Mouse (Mus musculus): ENCODE measurements around the gene Slc9b1. TPM values are rescaled to one million over a fixed set of nuclear protein-coding genes. Genes with fewer than 3 reads are reported as not detected.

The Slc9b1 gene
- polyA plus RNA-seq, 1 experiment from 2014 or later, result not detected

DNA sequence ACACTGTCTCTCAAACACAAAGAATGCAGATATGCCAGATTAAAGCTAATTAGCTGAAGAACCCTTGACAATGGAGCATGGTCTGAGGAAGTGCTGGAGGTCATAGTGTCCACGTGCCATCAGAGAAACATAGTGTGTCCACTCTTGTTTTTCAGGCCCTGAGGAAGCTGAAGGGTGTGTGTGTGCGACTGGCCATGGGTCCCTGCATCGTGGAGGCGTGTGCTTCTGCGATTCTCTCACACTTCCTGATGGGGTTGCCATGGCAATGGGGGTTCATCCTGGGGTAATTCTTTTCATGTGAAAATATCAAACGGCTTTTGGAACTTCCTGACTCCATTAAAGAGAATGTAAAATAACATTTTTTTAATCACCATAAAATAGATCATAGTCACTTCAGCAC is 23.5 kb upstream of the Slc9b1 start:
- WGBS (ENCODE audit: insufficient replicate concordance), result 66% methylated on average over 6 of the region's 6 CpGs
- no peak for DNase-seq

DNA sequence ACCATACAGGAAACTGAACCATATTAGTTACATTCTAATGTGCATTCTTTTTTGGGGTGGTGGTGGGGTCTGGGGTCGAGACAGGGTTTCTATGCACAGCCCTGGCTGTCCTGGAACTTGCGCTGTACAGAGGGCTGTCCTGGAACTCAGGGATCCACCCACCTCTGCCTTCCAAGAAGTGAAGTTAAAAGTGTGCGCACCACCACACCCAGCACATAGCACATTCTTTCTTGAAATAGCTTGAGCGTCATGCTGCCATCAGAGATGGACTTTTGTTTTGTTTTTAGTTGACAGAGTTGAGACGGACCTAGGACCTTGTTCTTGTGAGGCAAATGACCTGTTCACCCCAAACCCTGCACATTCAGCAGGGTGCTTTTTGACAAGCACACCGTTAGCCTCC is 20.7 kb upstream of the Slc9b1 start:
- ATAC-seq (ENCODE audit: low read depth) (no peak), DNase-seq (no peak)
- H3K4me2 ChIP-seq, result no peak overlapping the region
- H3K4me3 ChIP-seq (replicated peaks), result no peak overlapping the region
- WGBS (ENCODE audit: insufficient replicate concordance), result 76% methylated on average over 6 of the region's 6 CpGs
- no peaks in the 10 kb centered on the region for H3K4me1 ChIP-seq (replicated peaks)
- no peaks in the 10 kb centered on the region for H3K9me3 ChIP-seq (replicated peaks)
- no peaks in the 10 kb centered on the region for H3K27me3 ChIP-seq
- H3K9ac ChIP-seq, result no peak overlapping the region
- H3K36me3 ChIP-seq, result no peaks in the 10 kb centered on the region
- no peak overlapping the region for H3K27ac ChIP-seq

More for the DNA sequence above, 23.5 kb upstream of the Slc9b1 start:
- H3K9me3 ChIP-seq (replicated peaks), result no peaks in the 10 kb centered on the region
- H3K4me2 ChIP-seq, result no peak overlapping the region
- H3K9ac ChIP-seq, result no peak overlapping the region
- no peaks in the 10 kb centered on the region for H3K4me1 ChIP-seq (replicated peaks)
- no peaks in the 10 kb centered on the region for H3K36me3 ChIP-seq
- H3K4me3 ChIP-seq (replicated peaks), result no peak overlapping the region
- H3K27me3 ChIP-seq, result no peaks in the 10 kb centered on the region
- no peak for ATAC-seq (ENCODE audit: low read depth)
- no peak overlapping the region for H3K27ac ChIP-seq

DNA sequence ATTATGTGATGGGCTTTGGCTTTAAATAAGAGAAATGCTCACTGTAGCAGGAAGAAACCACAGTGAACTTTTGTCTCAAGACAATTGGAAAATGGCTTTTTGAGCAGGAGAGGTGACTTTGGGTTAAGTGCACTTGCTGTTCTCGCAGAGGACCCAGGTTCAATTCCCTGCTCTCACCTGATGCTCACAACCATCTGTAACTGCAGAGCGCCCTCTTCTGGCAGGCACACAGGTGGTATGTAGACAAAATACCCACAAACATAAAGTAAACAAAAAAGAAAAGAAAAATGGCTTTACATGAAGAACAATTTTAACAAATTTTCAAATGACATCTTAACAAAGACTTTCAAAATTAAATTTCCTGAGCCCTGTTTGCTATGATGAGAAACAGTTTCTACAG is 20.2 kb upstream of the Slc9b1 start:
- Histone ChIP-seq H3K27ac (no peak overlapping the region), H3K36me3 (no peaks in the 10 kb centered on the region), H3K4me2 (no peak overlapping the region), H3K9me3 (replicated peaks) (no peaks in the 10 kb centered on the region), H3K4me3 (replicated peaks) (no peak overlapping the region), H3K27me3 (no peaks in the 10 kb centered on the region), H3K4me1 (replicated peaks) (no peaks in the 10 kb centered on the region), H3K9ac (no peak overlapping the region)
- ATAC-seq (ENCODE audit: low read depth), result no peak
- 31% methylated on average over 2 of the region's 2 CpGs for WGBS (ENCODE audit: insufficient replicate concordance)
- no peak for DNase-seq

DNA sequence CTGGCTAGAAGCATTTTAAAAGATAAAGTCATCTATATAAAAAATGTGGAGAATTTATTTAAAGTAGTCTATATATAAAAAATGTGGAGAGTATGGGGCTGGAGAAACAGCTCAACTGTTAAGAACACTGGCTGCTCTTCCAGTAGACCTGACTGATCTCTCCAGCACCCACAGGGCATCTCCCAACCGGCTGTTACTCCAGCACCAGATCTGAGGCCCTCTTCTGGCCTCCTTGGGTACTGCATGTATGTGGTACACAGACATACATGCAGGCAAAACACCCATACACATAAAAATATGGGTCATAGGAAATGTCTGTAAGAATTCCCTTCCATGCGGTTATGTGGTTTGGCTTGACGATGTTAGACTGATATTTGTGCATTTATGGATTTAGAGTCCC is 19.3 kb upstream of the Slc9b1 start:
- ATAC-seq (ENCODE audit: low read depth), result no peak
- WGBS (ENCODE audit: insufficient replicate concordance), result 15% methylated on average over 3 of the region's 3 CpGs

DNA sequence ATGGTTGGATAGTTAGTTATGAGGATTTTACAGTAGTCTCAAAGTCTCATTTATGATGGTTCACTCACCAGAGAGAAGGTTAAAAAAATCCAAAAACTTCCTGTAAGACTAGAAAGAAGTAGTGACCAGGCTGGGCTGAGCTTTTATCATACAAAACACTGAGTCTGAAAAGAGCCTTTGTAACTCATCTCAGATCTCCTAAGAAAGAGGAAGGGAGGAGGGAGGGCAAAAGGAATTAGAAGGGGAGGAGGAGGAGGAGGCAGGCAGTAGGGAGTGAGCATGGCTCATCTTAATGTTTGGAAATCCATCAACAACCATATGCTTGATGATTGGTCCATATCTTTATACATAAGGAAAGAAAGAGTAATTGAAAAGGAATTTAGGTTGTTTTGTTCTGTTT is 15.1 kb upstream of the Slc9b1 start:
- Histone ChIP-seq H3K36me3 (no peaks in the 10 kb centered on the region), H3K27me3 (no peaks in the 10 kb centered on the region), H3K4me2 (no peak overlapping the region), H3K9ac (no peak overlapping the region), H3K9me3 (replicated peaks) (no peaks in the 10 kb centered on the region), H3K27ac (no peak overlapping the region), H3K4me3 (replicated peaks) (no peak overlapping the region), H3K4me1 (replicated peaks) (no peaks in the 10 kb centered on the region)
- DNase-seq (no peak), ATAC-seq (ENCODE audit: low read depth) (no peak)

More for the DNA sequence above, 19.3 kb upstream of the Slc9b1 start:
- H3K4me3 ChIP-seq (replicated peaks), result no peak overlapping the region
- no peak overlapping the region for H3K27ac ChIP-seq
- no peaks in the 10 kb centered on the region for H3K4me1 ChIP-seq (replicated peaks)
- no peaks in the 10 kb centered on the region for H3K9me3 ChIP-seq (replicated peaks)
- peak; percentile 32 for DNase-seq
- H3K36me3 ChIP-seq, result no peaks in the 10 kb centered on the region
- no peaks in the 10 kb centered on the region for H3K27me3 ChIP-seq
- no peak overlapping the region for H3K9ac ChIP-seq
- H3K4me2 ChIP-seq, result no peak overlapping the region

DNA sequence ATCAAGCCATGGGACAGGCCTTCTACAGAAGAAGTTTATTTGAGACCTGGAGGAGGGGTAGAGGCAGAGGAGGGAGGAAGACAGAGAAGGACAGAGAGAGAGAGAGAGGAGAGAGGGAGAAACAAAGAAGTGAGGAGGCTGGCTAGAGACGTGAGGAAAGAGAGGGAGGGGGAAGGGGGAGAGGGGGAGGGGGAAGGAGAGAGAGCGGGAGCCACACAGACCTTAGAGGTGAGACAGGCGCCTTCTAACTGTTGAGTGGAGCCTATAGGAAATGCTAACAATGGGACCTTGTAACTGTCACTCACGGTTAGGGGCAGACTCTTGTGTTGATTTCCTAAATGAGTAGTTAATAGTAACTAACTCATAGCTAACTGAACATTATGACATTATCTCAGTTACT is 14.1 kb upstream of the Slc9b1 start:
- Histone ChIP-seq H3K27me3 (no peaks in the 10 kb centered on the region), H3K4me1 (replicated peaks) (no peaks in the 10 kb centered on the region), H3K9me3 (replicated peaks) (no peaks in the 10 kb centered on the region), H3K9ac (no peak overlapping the region), H3K27ac (no peak overlapping the region), H3K4me2 (no peak overlapping the region), H3K4me3 (replicated peaks) (no peak overlapping the region), H3K36me3 (no peaks in the 10 kb centered on the region)
- 44% methylated on average over 4 of the region's 4 CpGs for WGBS (ENCODE audit: insufficient replicate concordance)
- ATAC-seq (ENCODE audit: low read depth) (no peak), DNase-seq (no peak)

DNA sequence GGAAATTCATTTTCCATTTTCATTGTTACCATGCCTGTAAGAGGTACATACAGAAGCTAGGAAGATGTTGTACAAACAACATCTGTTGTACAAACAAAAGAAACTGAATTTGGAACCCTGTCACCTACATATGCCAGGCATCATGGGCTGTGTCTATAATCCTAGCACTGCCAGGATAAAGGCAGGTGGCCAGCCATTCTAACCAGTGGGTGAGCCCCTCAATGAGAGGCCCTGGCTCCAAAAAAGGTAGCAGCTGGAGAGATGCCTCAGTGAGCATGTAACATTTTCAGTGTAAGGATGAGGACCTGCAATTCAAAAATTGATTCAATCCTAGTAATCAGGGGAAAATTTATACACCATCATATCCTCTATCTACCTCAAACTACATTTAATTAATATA is 1.2 kb downstream of the Slc9b1 start:
- Histone ChIP-seq H3K9me3 (replicated peaks) (no peaks in the 10 kb centered on the region), H3K36me3 (no peaks in the 10 kb centered on the region), H3K9ac (no peak overlapping the region), H3K27ac (no peak overlapping the region), H3K27me3 (no peaks in the 10 kb centered on the region), H3K4me3 (replicated peaks) (no peak overlapping the region), H3K4me2 (no peak overlapping the region), H3K4me1 (replicated peaks) (no peaks in the 10 kb centered on the region)
- DNase-seq (no peak), ATAC-seq (ENCODE audit: low read depth) (no peak)

DNA sequence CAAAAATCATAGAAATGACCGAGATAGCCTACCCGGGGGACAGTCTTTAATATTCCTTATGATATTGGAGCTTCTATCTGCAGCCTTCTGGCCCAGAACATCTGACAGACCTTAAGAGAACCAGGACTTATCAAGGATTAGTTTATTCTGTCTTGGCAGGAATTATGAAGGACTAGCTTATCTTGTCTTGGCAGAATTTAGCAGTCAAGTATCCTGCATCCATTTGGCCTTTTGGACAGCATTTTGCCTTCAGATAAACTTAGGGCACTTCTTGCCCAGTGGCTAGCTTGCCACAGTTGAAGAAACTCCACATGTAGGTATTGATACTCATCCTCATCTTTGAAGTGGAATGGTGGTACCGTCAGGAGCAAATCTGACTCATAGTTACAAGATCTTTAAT is 4.0 kb downstream of the Slc9b1 start:
- WGBS (ENCODE audit: insufficient replicate concordance), result 71% methylated on average over 3 of the region's 3 CpGs
- DNase-seq (no peak), ATAC-seq (ENCODE audit: low read depth) (no peak)
- Histone ChIP-seq H3K36me3 (no peaks in the 10 kb centered on the region), H3K27me3 (no peaks in the 10 kb centered on the region), H3K27ac (no peak overlapping the region), H3K9ac (no peak overlapping the region), H3K4me2 (no peak overlapping the region), H3K4me1 (replicated peaks) (no peaks in the 10 kb centered on the region), H3K9me3 (replicated peaks) (no peaks in the 10 kb centered on the region), H3K4me3 (replicated peaks) (no peak overlapping the region)

DNA sequence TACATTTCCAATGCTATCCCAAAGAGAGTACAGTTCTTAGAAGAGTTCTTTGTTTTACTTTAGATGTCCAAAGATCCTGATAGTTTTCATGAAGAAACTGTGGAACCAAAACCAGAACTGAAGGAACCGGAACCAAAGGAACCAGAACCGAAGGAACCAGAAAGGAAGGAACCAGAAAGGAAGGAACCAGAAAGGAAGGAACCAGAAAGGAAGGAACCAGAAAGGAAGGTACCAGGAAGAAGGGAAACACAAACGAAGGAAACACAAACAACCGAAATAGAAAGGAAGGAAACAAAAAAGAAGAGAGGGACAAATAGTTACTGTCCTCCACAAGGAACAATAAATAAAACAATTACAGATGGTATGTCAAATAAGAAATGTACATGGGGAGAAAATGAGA is 9.6 kb downstream of the Slc9b1 start:
- Histone ChIP-seq H3K4me2 (no peak overlapping the region), H3K27ac (no peak overlapping the region), H3K27me3 (no peaks in the 10 kb centered on the region), H3K36me3 (no peaks in the 10 kb centered on the region), H3K4me1 (replicated peaks) (no peaks in the 10 kb centered on the region), H3K9me3 (replicated peaks) (no peaks in the 10 kb centered on the region), H3K4me3 (replicated peaks) (no peak overlapping the region), H3K9ac (no peak overlapping the region)
- DNase-seq, result no peak
- no peak for ATAC-seq (ENCODE audit: low read depth)
- 60% methylated on average over 4 of the region's 4 CpGs for WGBS (ENCODE audit: insufficient replicate concordance)

DNA sequence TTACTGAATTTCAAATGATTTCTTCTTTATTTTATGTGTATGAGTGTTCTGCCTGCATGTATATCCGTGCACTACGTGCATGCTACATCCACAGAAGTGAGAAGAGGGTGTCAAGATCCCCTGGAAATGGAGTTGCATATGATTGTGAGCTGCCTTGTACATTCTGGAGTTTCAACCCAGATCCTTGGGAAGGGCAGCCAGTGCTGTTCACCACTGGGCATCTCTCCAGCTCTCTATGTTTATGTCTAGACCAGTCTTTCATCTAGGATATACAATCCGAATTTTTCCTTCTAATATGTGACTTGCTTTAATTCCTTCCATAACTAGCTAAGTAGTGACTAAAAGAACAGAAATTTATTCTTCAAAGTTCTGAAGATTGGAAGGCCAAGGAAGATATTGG is 28.0 kb downstream of the Slc9b1 start:
- Histone ChIP-seq H3K4me1 (replicated peaks) (no peaks in the 10 kb centered on the region), H3K4me2 (no peak overlapping the region), H3K9ac (no peak overlapping the region), H3K27me3 (no peaks in the 10 kb centered on the region), H3K9me3 (replicated peaks) (no peaks in the 10 kb centered on the region), H3K4me3 (replicated peaks) (no peak overlapping the region), H3K27ac (no peak overlapping the region), H3K36me3 (no peaks in the 10 kb centered on the region)
- 49% methylated on average over 3 of the region's 3 CpGs for WGBS (ENCODE audit: insufficient replicate concordance)
- no peak for ATAC-seq (ENCODE audit: low read depth)
- DNase-seq, result no peak

DNA sequence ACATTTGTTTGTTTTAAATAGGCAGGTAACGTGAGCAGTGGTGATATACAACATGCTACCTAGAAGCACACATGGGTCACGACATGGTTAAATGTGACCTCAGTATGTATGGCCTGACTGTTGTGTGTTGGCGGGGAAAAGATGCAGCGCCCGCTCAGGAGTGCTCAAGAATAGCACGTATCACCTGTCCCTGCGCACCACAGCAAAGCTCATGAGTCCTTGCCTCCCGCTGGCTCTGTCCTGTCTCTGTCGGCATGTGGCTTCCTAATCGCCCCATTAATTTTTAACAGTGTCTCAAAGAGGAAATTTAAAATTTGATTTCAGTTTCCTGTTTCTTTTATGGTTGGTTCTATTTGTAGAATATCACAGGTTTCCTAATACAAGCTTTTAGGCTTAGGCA is 29.6 kb downstream of the Slc9b1 start:
- H3K27me3 ChIP-seq, result no peaks in the 10 kb centered on the region
- H3K36me3 ChIP-seq, result no peaks in the 10 kb centered on the region
- no peaks in the 10 kb centered on the region for H3K4me1 ChIP-seq (replicated peaks)
- ATAC-seq (ENCODE audit: low read depth) (no peak), DNase-seq (no peak)
- H3K4me2 ChIP-seq, result no peak overlapping the region
- no peaks in the 10 kb centered on the region for H3K9me3 ChIP-seq (replicated peaks)
- H3K9ac ChIP-seq, result no peak overlapping the region
- no peak overlapping the region for H3K27ac ChIP-seq
- 74% methylated on average over 10 of the region's 10 CpGs for WGBS (ENCODE audit: insufficient replicate concordance)
- H3K4me3 ChIP-seq (replicated peaks), result no peak overlapping the region

DNA sequence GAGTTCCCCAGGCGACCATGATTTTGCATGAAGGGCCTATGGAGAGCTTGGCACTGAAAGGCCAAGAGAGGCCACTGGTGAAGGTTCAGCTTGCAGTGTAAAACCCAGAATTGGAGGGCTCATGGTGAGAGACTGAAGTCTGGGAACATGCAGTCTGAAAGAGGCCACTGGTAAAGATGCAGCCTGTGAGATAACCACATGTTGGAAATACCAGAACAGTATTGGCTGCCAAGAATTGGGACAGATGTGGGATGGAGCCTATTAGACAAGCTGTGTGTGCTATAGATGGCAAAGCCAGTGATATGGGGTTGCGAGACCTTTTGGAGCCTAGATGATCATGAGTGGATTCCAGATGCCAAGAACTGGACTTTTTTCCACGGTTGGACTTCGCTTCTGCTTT is 32.0 kb downstream of the Slc9b1 start:
- no peak for ATAC-seq (ENCODE audit: low read depth)
- no peaks in the 10 kb centered on the region for H3K36me3 ChIP-seq

DNA sequence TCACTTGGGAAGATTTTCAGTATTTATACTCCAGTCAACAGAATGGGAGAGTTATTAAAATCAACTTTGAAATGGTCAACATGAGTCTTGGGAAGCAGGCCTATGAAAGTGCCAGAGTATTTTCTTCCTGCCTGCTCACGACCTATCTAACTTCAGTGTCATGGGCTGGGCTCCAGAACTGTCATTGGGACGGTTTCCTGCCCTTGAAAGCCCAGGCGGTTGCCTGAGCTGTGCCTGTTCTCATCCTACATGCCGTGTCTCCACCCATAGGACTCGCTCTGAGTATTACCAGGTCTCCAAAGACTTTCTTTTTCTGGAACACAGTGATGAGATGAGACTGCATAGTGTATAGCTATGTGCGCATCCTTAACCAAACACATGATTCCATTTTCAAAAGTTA is 45.4 kb downstream of the Slc9b1 start:
- peaks cover 10% of the 10 kb centered on the region; the same call in 1 of the 2 replicates for H3K4me1 ChIP-seq (replicated peaks)
- no peak overlapping the region for H3K9ac ChIP-seq
- H3K4me3 ChIP-seq (replicated peaks), result no peak overlapping the region
- H3K9me3 ChIP-seq (replicated peaks), result no peaks in the 10 kb centered on the region
- no peak for ATAC-seq (ENCODE audit: low read depth)
- H3K27me3 ChIP-seq, result no peaks in the 10 kb centered on the region
- DNase-seq, result no peak
- WGBS (ENCODE audit: insufficient replicate concordance), result 51% methylated on average over 6 of the region's 6 CpGs
- no peak overlapping the region for H3K27ac ChIP-seq
- H3K4me2 ChIP-seq, result no peak overlapping the region
- H3K36me3 ChIP-seq, result no peaks in the 10 kb centered on the region

More for the DNA sequence above, 32.0 kb downstream of the Slc9b1 start:
- H3K4me1 ChIP-seq (replicated peaks), result no peaks in the 10 kb centered on the region
- WGBS (ENCODE audit: insufficient replicate concordance), result 72% methylated on average over 4 of the region's 4 CpGs
- no peaks in the 10 kb centered on the region for H3K27me3 ChIP-seq
- H3K4me3 ChIP-seq (replicated peaks), result no peak overlapping the region
- H3K9me3 ChIP-seq (replicated peaks), result no peaks in the 10 kb centered on the region
- DNase-seq, result no peak
- no peak overlapping the region for H3K4me2 ChIP-seq
- H3K9ac ChIP-seq, result no peak overlapping the region
- H3K27ac ChIP-seq, result no peak overlapping the region

All from liver, embryonic 13.5 days (tissue).